8 mouse cellular contexts compared by ENCODE assay signal in genomic region chr4:118138891-118139290, GRCm38 (mm10). TPM values are rescaled to one million over a fixed set of nuclear protein-coding genes. Genes with fewer than 3 reads are reported as not detected.
DNase-seq lines count a peak whose midpoint lies in the region; ATAC-seq lines count a peak whose summit lies in the region.

No protein-coding gene starts in this region.

- peaks cover 65% of the 10 kb centered on the region for H3K36me3 ChIP-seq in kidney, embryonic 16.5 days (ENCODE audit: insufficient read depth, low read length)
- peaks cover 22% of the 10 kb centered on the region for H3K36me3 ChIP-seq in intestine, embryonic 16.5 days (ENCODE audit: control insufficient read depth, insufficient read depth, low read length)

- H3K27me3 ChIP-seq in kidney, embryonic 16.5 days (ENCODE audit: insufficient read depth, low read length): no peaks in the 10 kb centered on the region
- no peaks in the 10 kb centered on the region for H3K27me3 ChIP-seq in intestine, embryonic 16.5 days (replicated peaks; ENCODE audit: control insufficient read depth, insufficient read depth, low read length)

- no peaks in the 10 kb centered on the region for H3K9me3 ChIP-seq in kidney, embryonic 16.5 days (ENCODE audit: low read length)
- H3K9me3 ChIP-seq in intestine, embryonic 16.5 days (ENCODE audit: control insufficient read depth, low read length): no peaks in the 10 kb centered on the region

- H3K9ac ChIP-seq in kidney, embryonic 16.5 days (replicated peaks; ENCODE audit: low read length): no peak overlapping the region
- H3K9ac ChIP-seq in intestine, embryonic 16.5 days (ENCODE audit: low read depth, low read length): no peak overlapping the region

- no peak overlapping the region for H3K4me2 ChIP-seq in kidney, embryonic 16.5 days (replicated peaks; ENCODE audit: low read depth, low read length)
- no peak overlapping the region for H3K4me2 ChIP-seq in intestine, embryonic 16.5 days (ENCODE audit: low read depth, low read length)

- DNase-seq in kidney, adult 18-20 months: peak; percentile 80
- peak; percentile 81 for DNase-seq in adrenal gland, adult 8-10 months
- DNase-seq in frontal cortex, adult 2 months (ENCODE audit: extremely low spot score in 1 of 2, low spot score in 1 of 2): peak; percentile 57 to 79
- DNase-seq in kidney, postnatal 10 days: peak; percentile 84
- DNase-seq in lung, postnatal 4 days: peak; percentile 49 to 54

- no peak overlapping the region for H3K27ac ChIP-seq in kidney, embryonic 16.5 days (ENCODE audit: low read length)
- no peak overlapping the region for H3K27ac ChIP-seq in intestine, embryonic 16.5 days (ENCODE audit: low read length)

- H3K4me1 ChIP-seq in kidney, embryonic 16.5 days (ENCODE audit: insufficient read depth, low read length): peaks cover 6% of the 10 kb centered on the region
- H3K4me1 ChIP-seq in intestine, embryonic 16.5 days (ENCODE audit: control insufficient read depth, insufficient read depth, low read length): peaks cover 1% of the 10 kb centered on the region; the same call in 1 of the 2 replicates

- ATAC-seq in kidney, embryonic 16.5 days (ENCODE audit: low FRiP score, low TSS enrichment): no peak
- ATAC-seq in erythroblast, adult 5-6 weeks (replicated peaks; ENCODE audit: low FRiP score, poor library complexity, severe bottlenecking): no peak
- ATAC-seq in intestine, embryonic 16.5 days: no peak

- no peak overlapping the region for H3K4me3 ChIP-seq in kidney, embryonic 16.5 days (ENCODE audit: low read length)
- H3K4me3 ChIP-seq in intestine, embryonic 16.5 days (ENCODE audit: low read length): no peak overlapping the region

- 38% methylated on average over 5 of the region's 5 CpGs for WGBS in kidney, embryonic 16.5 days
- WGBS in intestine, embryonic 16.5 days: 64% methylated on average over 5 of the region's 5 CpGs

RNA-seq across cellular contexts. Expression of gene St3gal3, which starts 4.2 kb away (rescaled TPM):
- polyA plus RNA-seq in kidney, embryonic 16.5 days (2015; fragmentation: Nextera tagmentation; extraction: Ambion mirVana): 8.7 and 9.2 TPM in 2 replicates
- total RNA-seq in adrenal gland, adult 8-10 months (2022): 10 to 100 TPM; 30.4 to 40.3 (median 35.3) TPM
- 50.9 and 53.0 TPM in 2 replicates for polyA plus RNA-seq in frontal cortex, adult 2 months (2012; rRNA removed)
- 0.42 and 7.9 TPM in 2 replicates for total RNA-seq in erythroblast, adult 5-6 weeks (2015; ENCODE audit: low replicate concordance)
- 2.2 and 2.6 TPM in 2 replicates for total RNA-seq in erythroblast, adult 5-6 weeks (2017; ENCODE audit: low replicate concordance)
- polyA plus RNA-seq in intestine, embryonic 16.5 days (2015; fragmentation: Nextera tagmentation; extraction: Ambion mirVana): 8.6 and 10.1 TPM in 2 replicates

RNA-seq across cellular contexts. Expression of gene Kdm4a, which starts 41.0 kb away (rescaled TPM):
- 40.5 and 40.9 TPM in 2 replicates for polyA plus RNA-seq in kidney, embryonic 16.5 days (2015; fragmentation: Nextera tagmentation; extraction: Ambion mirVana)
- total RNA-seq in adrenal gland, adult 8-10 months (2022): 10 to 100 TPM; 39.7 to 56.1 (median 49.7) TPM
- 42.5 and 50.0 TPM in 2 replicates for polyA plus RNA-seq in frontal cortex, adult 2 months (2012; rRNA removed)
- total RNA-seq in erythroblast, adult 5-6 weeks (2015; ENCODE audit: low replicate concordance): 21.5 and 27.2 TPM in 2 replicates
- 56.9 and 76.8 TPM in 2 replicates for total RNA-seq in erythroblast, adult 5-6 weeks (2017; ENCODE audit: low replicate concordance)
- polyA plus RNA-seq in intestine, embryonic 16.5 days (2015; fragmentation: Nextera tagmentation; extraction: Ambion mirVana): 18.0 and 18.6 TPM in 2 replicates
